Mouse (Mus musculus) lung, postnatal 4 days (tissue): ENCODE results near the gene Gsta1.
"Not testable (repeated sequence)": the region's sequence is repeated elsewhere in the genome, so short reads cannot be mapped to it uniquely, and the experiment has no call there.

Experiments
- DNase-seq, 2 experiments: peaks; one replicate each; pipeline ENCODE4 v3.0.0; 2021

Gene Gsta1

DNA sequence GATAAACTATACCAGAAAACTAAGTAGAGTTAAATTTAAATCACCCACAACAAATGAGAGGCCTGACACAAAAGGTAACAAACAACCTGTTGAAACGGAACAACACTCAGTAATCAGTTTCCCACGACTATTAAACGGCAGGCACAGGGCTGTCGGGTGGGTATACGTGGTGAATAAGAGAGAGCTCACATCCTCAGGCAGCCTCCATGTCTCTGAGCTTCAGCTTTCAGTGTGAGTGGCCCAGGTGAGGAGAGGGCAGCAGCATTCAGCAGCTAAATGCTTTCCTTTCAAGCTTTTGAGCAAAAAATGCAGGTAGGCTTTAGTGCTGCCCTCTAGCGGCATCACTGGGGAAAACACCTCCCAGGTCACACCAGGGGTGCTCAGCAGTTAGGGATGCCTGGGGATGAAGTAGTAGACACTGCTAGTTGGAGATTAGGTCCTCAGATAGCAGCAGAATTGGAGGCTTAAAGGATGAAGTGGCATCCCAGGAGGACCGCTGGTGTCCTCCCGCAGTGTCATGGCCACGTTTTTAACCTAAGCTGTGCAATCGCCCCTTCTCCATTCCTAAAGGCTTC, 2.8 kb downstream of the Gsta1 start:
- DNase-seq: not testable (repeated sequence)

DNA sequence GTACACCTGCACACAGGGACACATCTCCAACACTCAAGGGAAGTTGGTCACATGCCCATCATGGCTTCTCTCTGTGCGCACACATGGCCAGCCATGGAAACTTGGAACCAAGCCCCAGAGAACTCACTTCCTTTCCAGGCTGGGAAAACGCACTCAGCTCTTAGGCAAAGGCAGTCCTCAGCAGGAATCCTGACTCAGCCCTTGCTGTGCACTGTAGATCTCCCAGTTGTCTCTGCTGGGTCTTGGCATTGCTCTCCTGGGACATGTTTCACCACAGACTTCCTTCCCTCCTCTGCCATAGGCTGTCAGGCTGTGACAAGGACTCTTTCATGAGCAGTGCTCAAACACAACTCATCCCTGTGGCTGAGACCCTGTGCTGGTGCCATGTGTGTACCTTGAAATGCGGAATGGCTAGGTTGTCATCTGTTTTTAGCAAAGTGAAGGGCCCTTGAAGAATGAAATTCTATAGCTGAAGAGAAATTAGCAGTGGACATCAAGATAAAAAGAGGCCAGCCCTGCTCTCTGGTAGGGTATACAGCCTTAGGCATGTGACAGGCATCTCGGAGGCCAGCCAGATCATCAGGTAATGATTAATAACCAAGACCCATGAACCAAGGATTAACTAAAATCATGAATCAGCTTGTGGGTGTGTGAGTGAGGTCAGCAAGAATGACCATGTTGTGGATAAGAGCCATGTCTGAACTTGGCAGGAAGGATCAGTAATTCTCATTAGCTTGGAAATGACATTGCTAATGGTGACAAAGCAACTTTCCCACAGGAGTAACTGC, 25.4 kb downstream of the Gsta1 start:
- DNase-seq: not testable (repeated sequence)

DNA sequence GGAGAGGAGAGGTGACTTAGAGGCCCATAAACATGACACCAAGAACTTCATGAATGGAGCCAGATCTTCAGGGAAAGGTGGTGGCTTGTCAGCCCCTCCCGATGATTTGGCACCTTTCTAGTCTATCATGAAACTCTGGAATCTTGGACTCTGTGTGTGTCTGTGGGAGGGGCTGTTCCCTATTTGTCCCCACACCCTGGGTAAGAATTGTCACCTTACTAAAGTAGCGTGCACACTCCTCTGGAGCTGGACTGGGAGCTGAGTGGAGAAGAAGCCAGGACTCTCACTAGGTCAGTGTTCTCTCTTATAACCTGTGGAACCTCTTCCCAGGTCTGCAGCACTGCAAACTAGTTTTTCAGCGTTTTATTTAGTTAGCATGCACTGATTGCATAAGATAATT, 26.5 kb downstream of the Gsta1 start, which contains the start of gene Gm3776:
TSS of gene Gm3776 (plus strand) at position 216 of the 400 bp plus-strand sequence.
- DNase-seq: not testable (repeated sequence)

DNA sequence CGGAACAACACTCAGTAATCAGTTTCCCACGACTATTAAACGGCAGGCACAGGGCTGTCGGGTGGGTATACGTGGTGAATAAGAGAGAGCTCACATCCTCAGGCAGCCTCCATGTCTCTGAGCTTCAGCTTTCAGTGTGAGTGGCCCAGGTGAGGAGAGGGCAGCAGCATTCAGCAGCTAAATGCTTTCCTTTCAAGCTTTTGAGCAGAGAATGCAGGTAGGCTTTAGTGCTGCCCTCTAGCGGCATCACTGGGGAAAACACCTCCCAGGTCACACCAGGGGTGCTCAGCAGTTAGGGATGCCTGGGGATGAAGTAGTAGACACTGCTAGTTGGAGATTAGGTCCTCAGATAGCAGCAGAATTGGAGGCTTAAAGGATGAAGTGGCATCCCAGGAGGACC, 29.2 kb downstream of the Gsta1 start:
- DNase-seq: peak; percentile 38 to 63

DNA sequence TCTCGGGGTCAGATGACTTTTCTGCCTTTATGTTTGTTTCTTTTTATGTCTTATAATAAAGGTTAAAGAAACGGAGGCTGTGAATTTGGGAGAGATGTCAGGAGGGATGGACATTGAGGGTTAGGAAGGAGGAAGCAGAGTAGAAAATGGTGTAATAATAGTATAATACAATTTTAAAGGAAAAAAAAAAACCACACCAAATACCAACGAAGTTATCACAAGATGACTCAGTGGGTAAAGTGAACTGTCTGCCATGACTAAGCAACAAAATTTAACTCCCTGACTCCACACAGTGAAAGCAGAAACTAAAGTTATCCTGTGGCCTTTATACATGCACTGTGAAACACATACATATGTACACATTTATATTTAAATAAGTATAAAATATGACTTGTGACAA, 40.5 kb downstream of the Gsta1 start:
- DNase-seq: not testable (repeated sequence)

DNA sequence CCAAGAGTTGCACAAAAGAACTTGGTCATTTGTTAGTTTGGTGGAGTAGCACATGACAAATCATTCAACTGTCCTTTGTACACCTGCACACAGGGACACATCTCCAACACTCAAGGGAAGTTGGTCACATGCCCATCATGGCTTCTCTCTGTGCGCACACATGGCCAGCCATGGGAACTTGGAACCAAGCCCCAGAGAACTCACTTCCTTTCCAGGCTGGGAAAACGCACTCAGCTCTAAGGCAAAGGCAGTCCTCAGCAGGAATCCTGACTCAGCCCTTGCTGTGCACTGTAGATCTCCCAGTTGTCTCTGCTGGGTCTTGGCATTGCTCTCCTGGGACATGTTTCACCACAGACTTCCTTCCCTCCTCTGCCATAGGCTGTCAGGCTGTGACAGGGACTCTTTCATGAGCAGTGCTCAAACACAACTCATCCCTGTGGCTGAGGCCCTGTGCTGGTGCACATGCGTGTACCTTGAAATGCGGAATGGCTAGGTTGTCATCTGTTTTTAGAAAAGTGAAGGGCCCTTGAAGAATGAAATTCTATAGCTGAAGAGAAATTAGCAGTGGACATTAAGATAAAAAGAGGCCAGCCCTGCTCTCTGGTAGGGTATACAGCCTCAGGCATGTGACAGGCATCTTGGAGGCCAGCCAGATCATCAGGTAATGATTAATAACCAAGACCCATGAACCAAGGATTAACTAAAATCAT, 51.7 kb downstream of the Gsta1 start:
- DNase-seq: not testable (repeated sequence)

DNA sequence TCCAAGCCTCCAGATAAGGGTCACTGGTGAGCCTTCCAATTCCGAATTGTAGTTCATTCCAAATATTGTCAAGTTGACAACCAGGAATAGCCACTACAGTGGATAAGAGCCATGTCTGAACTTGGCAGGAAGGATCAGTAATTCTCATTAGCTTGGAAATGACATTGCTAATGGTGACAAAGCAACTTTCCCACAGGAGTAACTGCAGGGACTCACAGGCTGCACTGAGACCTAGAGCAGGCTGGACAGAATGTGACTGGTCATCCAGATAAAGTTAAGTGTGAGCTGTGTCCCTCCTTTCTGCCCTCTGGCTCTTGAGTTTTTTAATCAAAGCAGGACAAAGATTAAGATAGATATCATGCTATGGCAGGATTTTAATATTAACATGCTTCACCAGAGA, 58.6 kb downstream of the Gsta1 start:
- DNase-seq: not testable (repeated sequence)

DNA sequence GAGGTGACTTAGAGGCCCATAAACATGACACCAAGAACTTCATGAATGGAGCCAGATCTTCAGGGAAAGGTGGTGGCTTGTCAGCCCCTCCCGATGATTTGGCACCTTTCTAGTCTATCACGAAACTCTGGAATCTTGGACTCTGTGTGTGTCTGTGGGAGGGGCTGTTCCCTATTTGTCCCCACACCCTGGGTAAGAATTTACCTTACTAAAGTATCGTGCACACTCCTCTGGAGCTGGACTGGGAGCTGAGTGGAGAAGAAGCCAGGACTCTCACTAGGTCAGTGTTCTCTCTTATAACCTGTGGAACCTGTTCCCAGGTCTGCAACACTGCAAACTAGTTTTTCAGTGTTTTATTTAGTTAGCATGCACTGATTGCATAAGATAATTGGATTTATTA, 59.3 kb downstream of the Gsta1 start, which contains the start of gene Gm10639:
TSS of gene Gm10639 (plus strand) at position 201 of the 400 bp plus-strand sequence.
- DNase-seq: not testable (repeated sequence)
